Mouse (Mus musculus) hematopoietic stem cell, adult 5-6 weeks (primary cell): ENCODE data around the gene Vmn2r28. TPM values are rescaled to one million over a fixed set of nuclear protein-coding genes. Genes with fewer than 3 reads are reported as not detected.
"Not testable (repeated sequence)": the region's sequence is repeated elsewhere in the genome, so short reads cannot be mapped to it uniquely, and the experiment has no call there.

Experiments
- ATAC-seq, 2 experiments: fragments of 125-278 bp in 1 of 2; replicated peaks in 1 of 2; 2 replicates each; pipeline ENCODE4 v1.8.0; 2016 to 2017; ENCODE audit warnings: inconsistent platforms in 2 of 2, mild to moderate bottlenecking in 2 of 2, moderate number of reproducible peaks in 2 of 2, low read depth in 1 of 2, moderate TSS enrichment in 1 of 2; ENCODE audit not compliant: low FRiP score in 2 of 2, poor library complexity in 2 of 2, severe bottlenecking in 2 of 2, insufficient read depth in 1 of 2, low TSS enrichment in 1 of 2
- total RNA-seq: library from RNA; stranded (forward); fragments of 172-1452, 232-1000 nt; gene quantifications from 2 replicates; pipeline ENCODE4 v1.2.3, GENCODE M21; 2017

Gene Vmn2r28
- total RNA-seq, result not detected in 2 replicates

DNA sequence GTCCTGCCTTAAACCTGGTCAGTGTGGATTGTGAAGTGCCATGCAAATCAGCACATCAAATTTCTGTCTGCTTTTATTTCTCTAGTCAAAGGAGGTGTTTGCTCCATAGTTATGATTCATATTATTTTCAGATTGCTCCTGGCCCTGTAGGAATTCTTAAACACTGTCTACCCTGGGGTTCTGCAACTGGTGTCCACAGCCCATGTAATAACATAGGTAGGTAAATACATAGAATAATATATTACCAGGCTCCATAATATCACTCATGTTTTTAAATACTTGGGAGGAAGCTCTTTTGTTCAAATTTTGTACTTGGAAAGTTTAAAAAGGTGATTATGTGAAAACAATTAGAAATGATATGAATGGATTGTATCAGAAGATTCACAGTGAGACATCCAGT lies at the start of gene Vmn2r28:
Gene Vmn2r28, minus strand, starts transcription at position 101 of the 400 bp plus-strand sequence.
- ATAC-seq, result not testable (repeated sequence)

DNA sequence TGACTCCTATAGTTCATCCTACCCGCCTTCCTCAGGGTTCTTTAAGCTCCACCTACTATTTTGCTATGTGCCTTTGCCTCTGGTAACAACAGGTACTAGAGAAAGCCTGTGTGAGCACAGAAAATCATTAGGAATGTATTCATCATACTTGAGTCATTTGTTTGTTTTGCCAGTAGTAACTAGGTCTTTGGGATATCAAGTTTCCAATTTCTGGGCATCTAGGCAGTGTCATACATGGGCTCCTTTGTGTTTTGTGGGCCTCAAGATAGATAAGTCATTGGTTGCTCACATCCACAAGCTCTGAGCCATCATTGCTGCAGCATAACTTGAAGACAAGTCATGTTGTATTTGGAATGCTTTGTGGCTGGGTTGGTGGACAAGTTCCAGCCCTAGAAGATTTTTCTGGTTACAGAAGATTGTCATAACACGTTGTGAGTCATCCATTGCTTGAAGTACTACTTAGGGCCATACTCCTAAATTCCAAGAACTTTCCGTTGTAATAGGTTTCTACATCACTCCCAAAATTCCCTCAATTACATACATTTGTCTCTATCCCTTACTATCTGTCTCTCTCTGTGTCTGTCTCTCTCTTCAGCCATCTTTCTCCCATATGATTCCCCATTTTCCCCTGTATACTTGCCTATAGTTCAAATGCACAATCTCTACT lies 47.1 kb upstream of the Vmn2r28 start:
- ATAC-seq, result not testable (repeated sequence)

DNA sequence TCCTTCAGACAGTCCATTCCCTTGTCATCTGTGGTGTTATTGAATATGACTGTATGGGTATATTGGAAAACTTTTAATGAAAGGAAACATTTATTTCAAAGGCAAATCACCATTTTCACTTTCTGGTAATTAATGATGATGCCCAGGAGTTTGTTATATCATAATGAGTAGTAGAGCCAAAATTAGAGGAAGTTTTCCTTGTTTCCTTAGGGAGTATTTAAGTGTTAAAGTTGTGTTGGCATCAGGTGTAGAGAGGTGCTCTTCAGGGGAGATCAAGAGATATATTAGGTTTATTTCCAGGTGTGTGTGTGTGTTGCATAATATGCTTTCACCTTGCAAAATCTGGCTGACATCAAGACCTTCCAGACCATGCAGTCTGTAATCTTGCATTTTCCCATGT lies 37.1 kb downstream of the Vmn2r28 start, which contains the start of gene Vmn1r59:
Gene Vmn1r59, minus strand, starts transcription at position 101 of the 400 bp plus-strand sequence.
- ATAC-seq, result no peak

DNA sequence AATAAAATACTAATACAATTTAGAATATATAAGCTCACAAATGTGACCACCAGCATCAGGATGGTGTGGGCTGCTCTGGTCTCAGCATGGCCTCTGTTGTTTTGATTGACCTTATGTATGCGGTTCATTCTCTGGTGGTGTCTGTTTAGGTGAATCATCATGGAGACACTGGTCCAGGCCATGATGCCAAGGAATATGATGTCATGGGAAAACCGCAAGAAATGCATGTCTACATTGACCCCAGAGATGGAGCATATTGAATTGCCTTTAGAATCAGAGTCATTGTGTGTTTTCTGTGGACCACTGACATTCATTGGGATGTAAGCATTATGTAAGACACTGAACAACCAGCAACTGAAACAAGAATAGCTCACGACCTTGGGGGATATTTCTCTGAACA lies 39.7 kb downstream of the Vmn2r28 start:
- not testable (repeated sequence) for ATAC-seq

DNA sequence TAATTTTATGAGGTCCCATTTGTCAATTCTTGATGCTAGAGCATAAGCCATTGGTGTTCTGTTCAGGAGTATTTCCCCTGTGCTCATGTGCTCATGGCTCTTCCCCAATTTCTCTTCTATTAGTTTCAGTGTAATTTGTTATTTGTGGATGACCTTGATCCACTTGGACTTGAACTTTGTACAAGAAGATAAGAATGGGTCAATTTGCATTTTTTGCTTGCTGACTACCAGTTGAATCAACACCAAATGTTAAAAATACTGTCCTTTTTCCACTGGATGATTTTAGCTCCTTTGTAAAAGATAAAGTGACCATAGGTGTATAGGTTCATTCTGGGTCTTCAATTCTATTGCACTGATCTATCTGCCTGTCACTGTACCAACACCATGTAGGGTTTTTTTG lies 45.1 kb downstream of the Vmn2r28 start:
- no peak for ATAC-seq

Other genes starting within 250 kb of the Vmn2r28 start
- gene Gm5065, start 143.4 kb downstream of the Vmn2r28 start, total RNA-seq, result not detected in 2 replicates
- not detected in 2 replicates for gene Nlrp2, start 142.9 kb downstream of the Vmn2r28 start, total RNA-seq
- gene Vmn1r58, start 80.6 kb downstream of the Vmn2r28 start, total RNA-seq, result not detected in 2 replicates
- not detected in 2 replicates for gene Vmn1r59, start 37.2 kb downstream of the Vmn2r28 start, total RNA-seq
- gene Vmn1r60, start 53.4 kb upstream of the Vmn2r28 start, total RNA-seq, result not detected in 2 replicates
- gene Vmn1r61, start 119.3 kb upstream of the Vmn2r28 start, total RNA-seq, result not detected in 2 replicates
- not detected in 2 replicates for gene Vmn1r62, start 179.7 kb upstream of the Vmn2r28 start, total RNA-seq